Mouse (Mus musculus) layer of hippocampus, adult 8-10 months (tissue): ENCODE data around the gene Zbp1. TPM values are rescaled to one million over a fixed set of nuclear protein-coding genes. Genes with fewer than 3 reads are reported as not detected.

Source experiments
- DNase-seq, 2 experiments: peaks; one replicate each; pipeline ENCODE4 v3.0.0; 2022; ENCODE audit warnings: low spot score in 2 of 2
- total RNA-seq, 4 experiments: library from RNA; stranded (reverse); gene quantifications; 2 replicates each; pipeline ENCODE4 v1.2.4; 2022

Gene Zbp1
- total RNA-seq, 4 experiments from 2014 or later, result 1.5 to 2.5 TPM; not detected in 2

GRCm38 (mm10) chr2:173157871-173158270, 60.9 kb downstream of the Zbp1 start:
- DNase-seq, result no peak

GRCm38 (mm10) chr2:173157376-173157775, 61.3 kb downstream of the Zbp1 start:
- no peak for DNase-seq

GRCm38 (mm10) chr2:173156923-173157322, 61.8 kb downstream of the Zbp1 start:
- DNase-seq, result no peak

Other genes with a start within 250 kb of the Zbp1 start
- gene Spo11, start 241.2 kb downstream of the Zbp1 start, total RNA-seq, result under 1 TPM in 3 of 4 experiments, not detected in 1; 0.14 to 0.56 (median 0.14) TPM
- 10 to 100 TPM; 77.5 to 82.0 (median 79.3) TPM for gene Rae1, start 218.8 kb downstream of the Zbp1 start, total RNA-seq
- gene Rbm38, start 198.4 kb downstream of the Zbp1 start, total RNA-seq, result 1 to 10 TPM; 3.1 to 6.3 (median 4.6) TPM
- not detected for gene Ctcfl, start 99.4 kb downstream of the Zbp1 start, total RNA-seq
- under 1 TPM in 1 of 4 experiments, not detected in 3; 0.11 TPM for gene Pck1, start 65.9 kb downstream of the Zbp1 start, total RNA-seq
- 10 to 100 TPM; 15.0 to 37.8 (median 25.3) TPM for gene Pmepa1, start 57.6 kb upstream of the Zbp1 start, total RNA-seq